Mouse (Mus musculus): ENCODE results near the gene Faah. TPM values are rescaled to one million over a fixed set of nuclear protein-coding genes. Genes with fewer than 3 reads are reported as not detected.

Faah gene
- total and polyA plus RNA-seq, 2 experiments from 2014 or later: 25.2 to 48.1 TPM

- Histone ChIP-seq H3K4me1 (ENCODE audit: insufficient read depth, low read length) (no peaks in the 10 kb centered on the region), H3K9ac (replicated peaks; ENCODE audit: low read length) (no peak within 1 kb of the TSS), H3K36me3 (ENCODE audit: insufficient read depth, low read length) (no peaks in the 10 kb centered on the region), H3K9me3 (ENCODE audit: low read length) (no peaks in the 10 kb centered on the region), H3K4me2 (ENCODE audit: low read depth, low read length) (peak within 1 kb of the TSS; percentile 42), H3K4me3 (ENCODE audit: low read length) (peak within 1 kb of the TSS; percentile 25), H3K27ac (no peak within 1 kb of the TSS), H3K27me3 (ENCODE audit: insufficient read depth, low read length) (peaks cover 77% of the 10 kb centered on the region)
- no peak for ATAC-seq
- DNase-seq (ENCODE audit: low spot score): no peak
- WGBS: under 1% methylated on average over 71 of the region's 71 CpGs
- TF ChIP-seq CTCF (IDR thresholded peaks at IDR 0.05; ENCODE audit: low read depth): no peak
Observed at GRCm38 (mm10) chr4:115939295-115940102, 78.2 kb downstream of the Faah start, which contains the start of gene Dmbx1. TSS of gene Dmbx1 (minus strand) at chr4:115939926.

GRCm38 (mm10) chr4:115938276-115939160 lies 79.2 kb downstream of the Faah start:
- 2% methylated on average over 37 of the region's 37 CpGs for WGBS
- Histone ChIP-seq H3K9me3 (ENCODE audit: low read length) (no peaks in the 10 kb centered on the region), H3K4me1 (ENCODE audit: insufficient read depth, low read length) (no peaks in the 10 kb centered on the region), H3K9ac (replicated peaks; ENCODE audit: low read length) (no peak overlapping the region), H3K36me3 (ENCODE audit: insufficient read depth, low read length) (no peaks in the 10 kb centered on the region), H3K27me3 (ENCODE audit: insufficient read depth, low read length) (peaks cover 77% of the 10 kb centered on the region), H3K27ac (no peak overlapping the region), H3K4me2 (ENCODE audit: low read depth, low read length) (no peak overlapping the region; the same call in 1 of the 2 replicates), H3K4me3 (ENCODE audit: low read length) (peak overlapping the region; percentile 25)
- ATAC-seq: no peak
- peak; percentile 23 for DNase-seq (ENCODE audit: low spot score)
- TF ChIP-seq CTCF (IDR thresholded peaks at IDR 0.05; ENCODE audit: low read depth): no peak

- H3K27ac ChIP-seq: no peak overlapping the region
- no peak for DNase-seq (ENCODE audit: low spot score)
Observed at GRCm38 (mm10) chr4:115937061-115937976, 80.4 kb downstream of the Faah start.

GRCm38 (mm10) chr4:115936646-115937045 lies 81.1 kb downstream of the Faah start:
- 2% methylated on average over 20 of the region's 20 CpGs for WGBS
- ATAC-seq (no peak), DNase-seq (ENCODE audit: low spot score) (no peak)
- H3K4me2 ChIP-seq (ENCODE audit: low read depth, low read length): peak overlapping the region; percentile 11; the same call in 1 of the 2 replicates
- H3K4me1 ChIP-seq (ENCODE audit: insufficient read depth, low read length): no peaks in the 10 kb centered on the region
- TF ChIP-seq CTCF (IDR thresholded peaks at IDR 0.05; ENCODE audit: low read depth): no peak
- no peaks in the 10 kb centered on the region for H3K9me3 ChIP-seq (ENCODE audit: low read length)
- peaks cover 67% of the 10 kb centered on the region for H3K27me3 ChIP-seq (ENCODE audit: insufficient read depth, low read length)
- no peak overlapping the region for H3K27ac ChIP-seq
- H3K4me3 ChIP-seq (ENCODE audit: low read length): peak overlapping the region; percentile 10; the same call in 1 of the 2 replicates
- H3K36me3 ChIP-seq (ENCODE audit: insufficient read depth, low read length): no peaks in the 10 kb centered on the region
- no peak overlapping the region for H3K9ac ChIP-seq (replicated peaks; ENCODE audit: low read length)

More at GRCm38 (mm10) chr4:115937061-115937976, 80.4 kb downstream of the Faah start:
- Histone ChIP-seq H3K27me3 (ENCODE audit: insufficient read depth, low read length) (peaks cover 72% of the 10 kb centered on the region), H3K4me2 (ENCODE audit: low read depth, low read length) (no peak overlapping the region), H3K9me3 (ENCODE audit: low read length) (no peaks in the 10 kb centered on the region), H3K9ac (replicated peaks; ENCODE audit: low read length) (no peak overlapping the region), H3K4me3 (ENCODE audit: low read length) (0 out of 2 replicates have a peak overlapping the region, but pooled peaks have one; percentile 10), H3K36me3 (ENCODE audit: insufficient read depth, low read length) (no peaks in the 10 kb centered on the region), H3K4me1 (ENCODE audit: insufficient read depth, low read length) (no peaks in the 10 kb centered on the region)
- TF ChIP-seq CTCF (IDR thresholded peaks at IDR 0.05; ENCODE audit: low read depth): no peak
- WGBS: 9% methylated on average over 19 of the region's 19 CpGs
- ATAC-seq: no peak

GRCm38 (mm10) chr4:115935835-115936581 lies 81.7 kb downstream of the Faah start:
- no peak overlapping the region for H3K9ac ChIP-seq (replicated peaks; ENCODE audit: low read length)
- H3K9me3 ChIP-seq (ENCODE audit: low read length): no peaks in the 10 kb centered on the region
- no peak overlapping the region for H3K27ac ChIP-seq
- no peaks in the 10 kb centered on the region for H3K4me1 ChIP-seq (ENCODE audit: insufficient read depth, low read length)
- ATAC-seq: no peak
- peak overlapping the region; percentile 11; the same call in 1 of the 2 replicates for H3K4me2 ChIP-seq (ENCODE audit: low read depth, low read length)
- DNase-seq (ENCODE audit: low spot score): no peak
- no peak for TF ChIP-seq CTCF (IDR thresholded peaks at IDR 0.05; ENCODE audit: low read depth)
- WGBS: 3% methylated on average over 36 of the region's 36 CpGs
- H3K36me3 ChIP-seq (ENCODE audit: insufficient read depth, low read length): no peaks in the 10 kb centered on the region
- peaks cover 67% of the 10 kb centered on the region for H3K27me3 ChIP-seq (ENCODE audit: insufficient read depth, low read length)
- H3K4me3 ChIP-seq (ENCODE audit: low read length): peak overlapping the region; percentile 10; the same call in 1 of the 2 replicates

Data from hindbrain, postnatal 0 days (tissue).